Mouse (Mus musculus) c-Kit-positive CD71-positive TER-119-negative erythroid progenitor cells, embryonic 14.5 days (primary cell): ENCODE results near the gene Myo15.
A peak's percentile ranks its signal among the peaks of the same experiment; 100 is the strongest.
"Not testable (repeated sequence)": the region's sequence is repeated elsewhere in the genome, so short reads cannot be mapped to it uniquely, and the experiment has no call there.

Experiments used
- DNase-seq: peaks from one replicate; pipeline ENCODE4 v3.0.0-alpha.2; 2013; ENCODE audit warnings: low read depth

The Myo15 gene

DNA sequence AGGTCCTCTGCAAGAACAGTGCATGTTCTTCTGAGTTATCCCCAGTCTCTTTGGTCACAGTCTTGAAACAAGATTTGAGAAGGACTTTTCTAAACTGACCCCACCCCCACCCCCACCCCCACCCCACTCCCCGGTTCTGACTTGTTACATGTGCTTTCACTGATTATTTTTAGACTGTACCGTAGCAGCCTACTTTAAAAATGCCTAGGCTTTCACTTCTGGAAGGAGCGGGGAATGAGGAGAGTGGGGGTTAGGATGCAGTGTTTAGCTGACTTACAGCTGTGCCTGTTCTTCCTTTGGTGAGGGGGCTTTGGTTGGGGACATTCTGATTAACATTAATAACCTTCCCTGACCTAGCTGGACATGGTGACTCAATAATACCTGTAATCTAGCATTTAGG is 79.0 kb downstream of the Myo15 start:
- no peak for DNase-seq

DNA sequence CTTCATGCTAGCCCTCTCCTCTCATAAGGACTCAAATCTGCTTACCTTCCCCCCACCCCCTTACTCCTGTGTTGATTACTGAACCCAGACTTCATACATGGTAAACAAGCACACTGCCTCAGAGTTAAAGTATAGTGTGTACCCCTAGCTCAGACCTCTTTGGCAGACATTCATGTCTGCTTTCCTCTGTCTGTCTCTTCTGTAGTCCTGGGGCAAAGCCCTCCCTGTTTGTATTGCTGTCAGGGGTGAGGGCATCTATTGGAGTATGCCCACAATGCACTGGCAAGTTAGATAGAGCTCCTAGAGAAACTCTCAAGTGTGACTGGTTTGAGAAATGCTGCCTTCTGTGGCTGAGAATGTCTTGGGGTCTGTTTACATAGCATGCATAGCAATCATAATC is 84.0 kb downstream of the Myo15 start:
- no peak for DNase-seq

DNA sequence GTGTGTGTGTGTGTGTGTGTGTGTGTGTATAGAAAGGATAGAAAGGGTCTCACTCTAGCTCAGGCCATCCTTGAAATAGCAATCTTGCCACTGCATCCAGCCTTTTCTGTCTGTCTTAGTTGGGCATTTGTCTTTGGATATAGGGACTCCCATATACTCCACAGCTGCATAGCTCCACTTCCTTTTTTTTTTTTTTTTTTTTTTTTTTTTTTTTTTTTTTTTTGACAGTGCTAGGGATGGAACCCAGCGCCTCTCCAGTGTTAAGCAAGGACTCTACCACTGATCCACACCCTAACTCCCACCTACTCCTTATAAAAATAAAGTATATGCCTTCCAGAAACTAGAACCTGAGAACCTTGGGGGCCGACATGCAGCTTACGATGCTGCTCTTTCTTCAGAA is 88.5 kb downstream of the Myo15 start:
- DNase-seq, result no peak

DNA sequence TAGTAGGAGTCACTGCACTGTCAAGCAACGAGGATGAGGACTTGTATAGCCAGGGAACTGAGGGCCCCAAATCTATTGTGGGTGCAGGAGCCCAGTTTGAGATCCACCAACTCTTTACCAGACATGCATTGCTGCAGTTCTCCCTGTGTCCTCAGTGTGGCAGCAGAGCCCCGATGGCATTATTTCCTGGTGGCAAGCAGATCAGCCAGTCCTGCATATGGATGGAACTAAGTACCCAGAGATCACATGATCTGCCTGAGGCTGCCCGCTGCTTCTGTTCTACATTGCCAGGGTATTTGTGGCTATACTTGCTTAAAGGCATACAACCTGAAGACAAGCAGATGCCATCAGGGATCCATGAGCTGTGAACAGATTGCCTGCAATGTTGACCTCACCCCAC is 90.2 kb downstream of the Myo15 start:
- DNase-seq, result peak; percentile 35

DNA sequence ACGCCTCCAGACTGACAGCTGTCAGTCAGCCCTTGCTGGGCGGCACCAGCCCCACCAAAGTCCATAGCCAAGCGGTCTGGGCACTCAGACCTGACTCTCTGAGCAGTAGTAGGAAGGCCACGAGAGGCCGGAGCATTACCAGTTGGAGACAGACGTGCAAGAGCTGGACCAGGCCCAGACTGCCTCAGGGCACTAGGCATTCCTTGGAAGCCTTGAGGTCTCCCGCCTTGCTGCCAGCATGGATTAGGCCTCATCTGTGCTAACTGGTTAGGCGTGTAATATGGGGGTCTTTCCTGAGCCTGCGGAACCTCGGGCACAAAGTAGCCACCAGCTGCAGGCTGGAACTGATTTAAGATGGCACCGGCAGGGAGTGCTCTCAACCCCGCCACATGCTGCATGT is 104.9 kb downstream of the Myo15 start:
- not testable (repeated sequence) for DNase-seq
